Mouse (Mus musculus): ENCODE measurements around the gene Myl4. TPM values are rescaled to one million over a fixed set of nuclear protein-coding genes. Genes with fewer than 3 reads are reported as not detected.

Myl4 gene
- total and polyA plus RNA-seq, 2 experiments from 2014 or later, result 758 to 1,182 TPM

- H3K4me3 ChIP-seq (ENCODE audit: low read depth, low read length), result no peak overlapping the region
- no peaks in the 10 kb centered on the region; the same call in 1 of the 2 replicates for H3K9me3 ChIP-seq (replicated peaks; ENCODE audit: control insufficient read depth, low read length)
- no peaks in the 10 kb centered on the region for H3K36me3 ChIP-seq (replicated peaks; ENCODE audit: control insufficient read depth, insufficient read depth, low read length)
- H3K4me1 ChIP-seq (ENCODE audit: control insufficient read depth, insufficient read depth), result peaks cover 14% of the 10 kb centered on the region
- ATAC-seq (ENCODE audit: insufficient read depth, low read depth), result no peak
- no peak overlapping the region for H3K27ac ChIP-seq (ENCODE audit: low read depth)
- no peak for TF ChIP-seq EP300 (IDR thresholded peaks at IDR 0.05; ENCODE audit: low read depth)
- no peak for TF ChIP-seq CTCF (IDR thresholded peaks at IDR 0.05; ENCODE audit: low read depth)
- no peak for DNase-seq (ENCODE audit: low spot score)
- WGBS, result 54% methylated on average over 7 of the region's 7 CpGs
- no peak overlapping the region for H3K4me2 ChIP-seq (ENCODE audit: low read depth, low read length)
- no peaks in the 10 kb centered on the region for H3K27me3 ChIP-seq (ENCODE audit: control insufficient read depth, insufficient read depth, low read length)
- no peak overlapping the region for H3K9ac ChIP-seq (replicated peaks; ENCODE audit: low read depth, low read length)
These were observed 21.6 kb downstream of the Myl4 start for GRCm38 (mm10) chr11:104572091-104572490.

- Histone ChIP-seq H3K36me3 (replicated peaks; ENCODE audit: control insufficient read depth, insufficient read depth, low read length) (no peaks in the 10 kb centered on the region), H3K27me3 (ENCODE audit: control insufficient read depth, insufficient read depth, low read length) (no peaks in the 10 kb centered on the region), H3K9ac (replicated peaks; ENCODE audit: low read depth, low read length) (no peak overlapping the region), H3K4me2 (ENCODE audit: low read depth, low read length) (no peak overlapping the region), H3K4me3 (ENCODE audit: low read depth, low read length) (no peak overlapping the region), H3K9me3 (replicated peaks; ENCODE audit: control insufficient read depth, low read length) (no peaks in the 10 kb centered on the region; the same call in 1 of the 2 replicates), H3K4me1 (ENCODE audit: control insufficient read depth, insufficient read depth) (peaks cover 19% of the 10 kb centered on the region; the same call in 1 of the 2 replicates), H3K27ac (ENCODE audit: low read depth) (no peak overlapping the region)
- DNase-seq (ENCODE audit: low spot score) (no peak), ATAC-seq (ENCODE audit: insufficient read depth, low read depth) (no peak)
- TF ChIP-seq CTCF (IDR thresholded peaks at IDR 0.05; ENCODE audit: low read depth) (no peak), EP300 (IDR thresholded peaks at IDR 0.05; ENCODE audit: low read depth) (no peak)
- WGBS, result 46% methylated on average over 2 of the region's 2 CpGs
These were observed 22.1 kb downstream of the Myl4 start for GRCm38 (mm10) chr11:104572566-104572965.

- H3K4me2 ChIP-seq (ENCODE audit: low read depth, low read length), result peak overlapping the region; percentile 40; the same call in 1 of the 2 replicates
- H3K4me3 ChIP-seq (ENCODE audit: low read depth, low read length), result peak overlapping the region; percentile 27
- H3K36me3 ChIP-seq (replicated peaks; ENCODE audit: control insufficient read depth, insufficient read depth, low read length), result no peaks in the 10 kb centered on the region; the same call in 1 of the 2 replicates
- TF ChIP-seq EP300 (IDR thresholded peaks at IDR 0.05; ENCODE audit: low read depth), result no peak
- H3K27ac ChIP-seq (ENCODE audit: low read depth), result peak overlapping the region; percentile 77
- H3K9ac ChIP-seq (replicated peaks; ENCODE audit: low read depth, low read length), result peak overlapping the region; percentile 31
- peaks cover 35% of the 10 kb centered on the region for H3K4me1 ChIP-seq (ENCODE audit: control insufficient read depth, insufficient read depth)
- ATAC-seq (ENCODE audit: insufficient read depth, low read depth) (peak; percentile 33), DNase-seq (ENCODE audit: low spot score) (no peak)
- WGBS, result 25% methylated on average over 10 of the region's 10 CpGs
- no peaks in the 10 kb centered on the region for H3K9me3 ChIP-seq (replicated peaks; ENCODE audit: control insufficient read depth, low read length)
- no peaks in the 10 kb centered on the region for H3K27me3 ChIP-seq (ENCODE audit: control insufficient read depth, insufficient read depth, low read length)
These were observed 26.5 kb downstream of the Myl4 start for GRCm38 (mm10) chr11:104576772-104577612.

- H3K4me3 ChIP-seq (ENCODE audit: low read depth, low read length), result peak overlapping the region; percentile 27
- TF ChIP-seq CTCF (IDR thresholded peaks at IDR 0.05; ENCODE audit: low read depth) (no peak), EP300 (IDR thresholded peaks at IDR 0.05; ENCODE audit: low read depth) (no peak)
- H3K36me3 ChIP-seq (replicated peaks; ENCODE audit: control insufficient read depth, insufficient read depth, low read length), result no peaks in the 10 kb centered on the region; the same call in 1 of the 2 replicates
- peak overlapping the region; percentile 40 for H3K4me2 ChIP-seq (ENCODE audit: low read depth, low read length)
- peaks cover 31% of the 10 kb centered on the region for H3K4me1 ChIP-seq (ENCODE audit: control insufficient read depth, insufficient read depth)
- peak overlapping the region; percentile 31 for H3K9ac ChIP-seq (replicated peaks; ENCODE audit: low read depth, low read length)
- 16% methylated on average over 5 of the region's 5 CpGs for WGBS
- DNase-seq (ENCODE audit: low spot score), result peak; percentile 57
- peak overlapping the region; percentile 77 for H3K27ac ChIP-seq (ENCODE audit: low read depth)
- ATAC-seq (ENCODE audit: insufficient read depth, low read depth), result peak; percentile 50
- no peaks in the 10 kb centered on the region for H3K9me3 ChIP-seq (replicated peaks; ENCODE audit: control insufficient read depth, low read length)
- H3K27me3 ChIP-seq (ENCODE audit: control insufficient read depth, insufficient read depth, low read length), result no peaks in the 10 kb centered on the region
These were observed 27.6 kb downstream of the Myl4 start for GRCm38 (mm10) chr11:104578074-104578473.

- Histone ChIP-seq H3K27ac (ENCODE audit: low read depth) (peak overlapping the region; percentile 77; the same call in 1 of the 2 replicates), H3K36me3 (replicated peaks; ENCODE audit: control insufficient read depth, insufficient read depth, low read length) (no peaks in the 10 kb centered on the region; the same call in 1 of the 2 replicates), H3K27me3 (ENCODE audit: control insufficient read depth, insufficient read depth, low read length) (no peaks in the 10 kb centered on the region), H3K4me2 (ENCODE audit: low read depth, low read length) (peak overlapping the region; percentile 40), H3K4me1 (ENCODE audit: control insufficient read depth, insufficient read depth) (peaks cover 31% of the 10 kb centered on the region), H3K4me3 (ENCODE audit: low read depth, low read length) (peak overlapping the region; percentile 27), H3K9ac (replicated peaks; ENCODE audit: low read depth, low read length) (no peak overlapping the region), H3K9me3 (replicated peaks; ENCODE audit: control insufficient read depth, low read length) (no peaks in the 10 kb centered on the region)
- no peak for ATAC-seq (ENCODE audit: insufficient read depth, low read depth)
- DNase-seq (ENCODE audit: low spot score), result no peak
- no peak for TF ChIP-seq CTCF (IDR thresholded peaks at IDR 0.05; ENCODE audit: low read depth)
- no peak for TF ChIP-seq EP300 (IDR thresholded peaks at IDR 0.05; ENCODE audit: low read depth)
- 39% methylated on average over 9 of the region's 9 CpGs for WGBS
These were observed 28.6 kb downstream of the Myl4 start for GRCm38 (mm10) chr11:104579084-104579483.

All from heart, postnatal 0 days (tissue).